Mouse (Mus musculus) midbrain, embryonic 15.5 days (tissue): ENCODE data around the gene Diras1. TPM values are rescaled to one million over a fixed set of nuclear protein-coding genes. Genes with fewer than 3 reads are reported as not detected.
"Not testable (repeated sequence)": the region's sequence is repeated elsewhere in the genome, so short reads cannot be mapped to it uniquely, and the experiment has no call there.

Experiments
- ATAC-seq: fragments of 200-750 bp; cut with Nextera tagmentation; replicated peaks from 2 replicates; pipeline ENCODE4 v1.8.0; 2017; ENCODE audit warnings: moderate TSS enrichment
- H3K27ac ChIP-seq: fragments of 300-500 bp; sonication (generic); 2 replicates; pipeline ENCODE4 v1.5.1; 2015; ENCODE audit warnings: mild to moderate bottlenecking, inconsistent platforms
- H3K27me3 ChIP-seq: fragments of 300-500 bp; sonication (generic); replicated peaks from 2 replicates; pipeline ENCODE4 v1.6.1; 2015; ENCODE audit warnings: inconsistent platforms
- H3K36me3 ChIP-seq: fragments of 300-500 bp; sonication (generic); replicated peaks from 2 replicates; pipeline ENCODE4 v1.6.1; 2015; ENCODE audit warnings: inconsistent platforms
- H3K4me1 ChIP-seq: fragments of 300-500 bp; sonication (generic); 2 replicates; pipeline ENCODE4 v1.6.1; 2015; ENCODE audit warnings: inconsistent platforms
- H3K4me2 ChIP-seq: fragments of 300-500 bp; sonication (generic); 2 replicates; pipeline ENCODE4 v1.6.1; 2015; ENCODE audit warnings: inconsistent platforms, mild to moderate bottlenecking, moderate library complexity
- H3K4me3 ChIP-seq: fragments of 300-500 bp; sonication (generic); 2 replicates; pipeline ENCODE4 v1.5.1; 2015; ENCODE audit warnings: mild to moderate bottlenecking, inconsistent platforms
- H3K9ac ChIP-seq: fragments of 300-500 bp; sonication (generic); 2 replicates; pipeline ENCODE4 v1.6.1; 2015; ENCODE audit warnings: mild to moderate bottlenecking, inconsistent platforms
- H3K9me3 ChIP-seq: fragments of 300-500 bp; sonication (generic); 2 replicates; pipeline ENCODE4 v1.6.1; 2016; ENCODE audit warnings: inconsistent platforms
- WGBS: fragments of 180-500 bp; shearing (Covaris S2); methylation state at CpG from one replicate; pipeline ENCODE4 v1.1.7; 2015; ENCODE audit warnings: mixed read lengths; 5-methylcytosine and 5-hydroxymethylcytosine counted together
- polyA plus RNA-seq: library from polyadenylated mRNA; unstranded; fragments of >200 nt; fragmentation: Nextera tagmentation; extraction: Ambion mirVana; gene quantifications from 2 replicates; pipeline ENCODE4 v1.2.1, GENCODE M21; 2015

Gene Diras1
- 77.5 and 79.2 TPM in 2 replicates for polyA plus RNA-seq

DNA sequence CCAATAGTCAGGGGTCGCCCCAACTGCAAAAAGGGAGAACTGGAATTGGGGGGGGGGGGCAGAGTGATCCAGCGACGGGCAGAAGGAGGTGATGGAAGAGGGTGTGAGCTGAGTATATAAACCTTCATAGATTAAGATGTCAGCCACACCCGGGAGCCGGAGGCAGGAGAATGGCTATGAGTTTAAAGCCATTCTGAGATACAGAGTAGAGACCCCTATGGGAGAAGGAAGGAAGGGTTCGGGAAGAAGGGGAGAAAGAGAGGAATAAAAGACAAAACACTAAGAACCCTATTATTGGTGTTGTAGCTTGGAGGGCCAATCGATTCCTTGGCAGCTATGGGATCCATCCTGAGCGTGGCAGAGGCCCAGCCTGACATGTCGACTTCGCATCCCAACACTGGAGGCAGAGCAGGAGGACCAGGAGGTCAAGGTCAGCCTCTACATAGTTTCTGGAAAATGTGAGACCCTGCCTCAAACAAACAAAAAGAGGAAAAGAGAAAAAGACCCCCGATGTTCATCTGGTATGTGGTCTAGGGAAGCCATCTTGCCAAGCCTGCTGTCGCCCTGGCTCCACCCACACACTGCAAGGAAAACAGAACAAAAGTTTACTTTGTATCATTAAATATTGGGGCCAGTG, at the start of gene Diras1:
Diras1 (minus strand) TSS at position 24 of the 637 bp plus-strand sequence.
- ATAC-seq, result peak; percentile 35
- 53% methylated on average over 10 of the region's 12 CpGs for WGBS

GRCm38 (mm10) chr10:81073464-81073863, 48.0 kb upstream of the Diras1 start:
- no peaks in the 10 kb centered on the region for H3K27me3 ChIP-seq
- H3K27ac ChIP-seq, result no peak overlapping the region
- H3K4me1 ChIP-seq, result peaks cover 24% of the 10 kb centered on the region
- H3K4me2 ChIP-seq, result no peak overlapping the region
- peaks cover 38% of the 10 kb centered on the region; the same call in 1 of the 2 replicates for H3K36me3 ChIP-seq
- H3K9ac ChIP-seq, result no peak overlapping the region
- WGBS, result 66% methylated on average over 7 of the region's 7 CpGs
- no peak overlapping the region for H3K4me3 ChIP-seq
- ATAC-seq, result no peak
- no peaks in the 10 kb centered on the region for H3K9me3 ChIP-seq

More for the DNA sequence above, at the start of gene Diras1:
- Histone ChIP-seq H3K9ac (peak within 1 kb of the TSS; percentile 71), H3K27ac (peak within 1 kb of the TSS; percentile 13; the same call in 1 of the 2 replicates), H3K4me3 (peak within 1 kb of the TSS; percentile 50), H3K4me2 (peak within 1 kb of the TSS; percentile 86), H3K9me3 (no peaks in the 10 kb centered on the region), H3K36me3 (0 out of 2 replicates have a peak, but pooled peaks cover 12% of the 10 kb centered on the region), H3K4me1 (peaks cover 22% of the 10 kb centered on the region), H3K27me3 (0 out of 2 replicates have a peak, but pooled peaks cover 3% of the 10 kb centered on the region)

- H3K9ac ChIP-seq, result no peak overlapping the region
- H3K4me1 ChIP-seq, result peaks cover 24% of the 10 kb centered on the region
- WGBS, result 89% methylated on average over 8 of the region's 8 CpGs
- H3K4me2 ChIP-seq, result no peak overlapping the region
- H3K4me3 ChIP-seq, result no peak overlapping the region
- no peaks in the 10 kb centered on the region for H3K9me3 ChIP-seq
- no peak for ATAC-seq
- no peak overlapping the region for H3K27ac ChIP-seq
- no peaks in the 10 kb centered on the region for H3K27me3 ChIP-seq
- H3K36me3 ChIP-seq, result peaks cover 30% of the 10 kb centered on the region; the same call in 1 of the 2 replicates
Measured at GRCm38 (mm10) chr10:81072290-81072689, 46.8 kb upstream of the Diras1 start.

GRCm38 (mm10) chr10:81069836-81070235, 44.4 kb upstream of the Diras1 start, which contains the start of gene Thop1:
TSS of gene Thop1 (plus strand) at chr10:81070035.
- ATAC-seq, result peak; percentile 95
- H3K4me3 ChIP-seq, result peak within 1 kb of the TSS; percentile 81
- WGBS, result under 1% methylated on average over 35 of the region's 35 CpGs
- peaks cover 16% of the 10 kb centered on the region; the same call in 1 of the 2 replicates for H3K36me3 ChIP-seq
- H3K4me1 ChIP-seq, result peaks cover 24% of the 10 kb centered on the region
- no peaks in the 10 kb centered on the region for H3K9me3 ChIP-seq
- peak within 1 kb of the TSS; percentile 77 for H3K27ac ChIP-seq
- peak within 1 kb of the TSS; percentile 85 for H3K4me2 ChIP-seq
- no peaks in the 10 kb centered on the region for H3K27me3 ChIP-seq
- H3K9ac ChIP-seq, result peak within 1 kb of the TSS; percentile 86

GRCm38 (mm10) chr10:81068706-81069105, 43.2 kb upstream of the Diras1 start:
- Histone ChIP-seq H3K36me3 (peaks cover 7% of the 10 kb centered on the region; the same call in 1 of the 2 replicates), H3K4me2 (no peak overlapping the region), H3K9me3 (no peaks in the 10 kb centered on the region), H3K27me3 (no peaks in the 10 kb centered on the region), H3K27ac (no peak overlapping the region), H3K4me1 (peaks cover 24% of the 10 kb centered on the region), H3K9ac (no peak overlapping the region), H3K4me3 (no peak overlapping the region)
- 71% methylated on average over 5 of the region's 5 CpGs for WGBS
- ATAC-seq, result no peak

GRCm38 (mm10) chr10:81064519-81064918, 39.1 kb upstream of the Diras1 start:
- not testable (repeated sequence) for H3K4me2 ChIP-seq, H3K27me3 ChIP-seq, H3K4me3 ChIP-seq, H3K36me3 ChIP-seq, ATAC-seq, H3K27ac ChIP-seq, H3K9me3 ChIP-seq, H3K9ac ChIP-seq
- WGBS, result 85% methylated on average over 8 of the region's 8 CpGs
- peaks cover 14% of the 10 kb centered on the region for H3K4me1 ChIP-seq

- H3K9ac ChIP-seq, result no peak overlapping the region
- H3K36me3 ChIP-seq, result no peaks in the 10 kb centered on the region
- ATAC-seq, result no peak
- no peak overlapping the region for H3K4me3 ChIP-seq
- no peak overlapping the region for H3K4me2 ChIP-seq
- 69% methylated on average over 4 of the region's 4 CpGs for WGBS
- H3K9me3 ChIP-seq, result no peaks in the 10 kb centered on the region
- no peaks in the 10 kb centered on the region for H3K27me3 ChIP-seq
- H3K4me1 ChIP-seq, result peaks cover 24% of the 10 kb centered on the region
- H3K27ac ChIP-seq, result no peak overlapping the region
Measured at GRCm38 (mm10) chr10:81062710-81063109, 37.2 kb upstream of the Diras1 start.

DNA sequence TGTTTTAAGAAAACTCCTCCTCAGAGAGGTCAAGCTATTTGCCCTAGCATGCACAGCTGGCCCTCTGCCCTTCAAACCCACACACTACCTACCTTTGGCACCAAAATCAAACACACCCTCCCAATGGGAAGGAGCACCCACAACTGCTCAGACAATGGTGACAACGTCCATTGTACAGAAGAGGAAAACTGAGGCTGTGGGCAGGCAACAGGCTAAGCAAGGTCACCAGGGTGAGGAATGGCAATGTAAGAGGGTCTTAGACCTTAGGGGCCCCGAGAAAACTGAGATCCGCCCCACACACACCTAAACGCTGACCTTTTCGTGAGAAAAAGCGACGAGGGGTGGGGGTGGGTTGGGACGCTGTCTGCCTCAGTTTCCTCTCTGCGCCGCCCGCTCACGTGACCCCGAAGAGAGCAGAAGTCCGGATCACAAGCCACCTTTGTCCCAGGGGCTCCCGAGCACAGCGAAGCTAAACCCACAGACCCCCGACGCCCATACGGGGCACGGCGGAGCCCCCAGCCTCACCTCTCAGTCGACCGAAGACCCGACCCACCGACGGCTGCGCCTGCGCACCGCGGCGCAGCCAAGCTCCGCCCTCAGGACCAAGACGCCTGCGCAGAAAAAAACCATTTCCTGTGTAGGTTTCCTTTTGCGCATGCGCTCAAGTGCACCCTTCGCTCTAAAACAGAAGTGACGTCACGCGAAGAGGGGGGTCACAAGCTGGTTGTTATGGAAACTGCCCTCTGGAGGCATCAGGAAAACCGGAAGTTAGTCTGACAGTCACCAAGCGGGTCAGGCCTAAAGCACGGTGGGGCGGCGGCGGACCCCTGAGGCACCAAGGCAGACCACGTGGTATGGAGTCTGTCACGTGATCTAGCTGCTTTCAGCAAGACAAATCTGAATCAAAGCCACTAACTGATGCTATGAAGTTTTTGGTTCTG, 34.4 kb upstream of the Diras1 start, which contains the start of gene Sgta:
Sgta (minus strand) TSS at position 579 of the 941 bp plus-strand sequence.
- H3K4me3 ChIP-seq, result peak within 1 kb of the TSS; percentile 76
- H3K4me1 ChIP-seq, result peaks cover 40% of the 10 kb centered on the region
- no peaks in the 10 kb centered on the region for H3K36me3 ChIP-seq
- 0% methylated on average over 48 of the region's 48 CpGs for WGBS
- H3K4me2 ChIP-seq, result peak within 1 kb of the TSS; percentile 79
- peak; percentile 92 for ATAC-seq
- H3K27ac ChIP-seq, result peak within 1 kb of the TSS; percentile 43
- no peaks in the 10 kb centered on the region for H3K27me3 ChIP-seq
- H3K9ac ChIP-seq, result peak within 1 kb of the TSS; percentile 82
- no peaks in the 10 kb centered on the region for H3K9me3 ChIP-seq

GRCm38 (mm10) chr10:81058896-81059295, 33.4 kb upstream of the Diras1 start:
- Histone ChIP-seq H3K9ac (no peak overlapping the region), H3K27ac (no peak overlapping the region), H3K4me3 (peak overlapping the region; percentile 76), H3K4me2 (peak overlapping the region; percentile 79), H3K9me3 (no peaks in the 10 kb centered on the region), H3K4me1 (peaks cover 40% of the 10 kb centered on the region), H3K36me3 (no peaks in the 10 kb centered on the region), H3K27me3 (no peaks in the 10 kb centered on the region)
- 91% methylated on average over 6 of the region's 6 CpGs for WGBS
- no peak for ATAC-seq

DNA sequence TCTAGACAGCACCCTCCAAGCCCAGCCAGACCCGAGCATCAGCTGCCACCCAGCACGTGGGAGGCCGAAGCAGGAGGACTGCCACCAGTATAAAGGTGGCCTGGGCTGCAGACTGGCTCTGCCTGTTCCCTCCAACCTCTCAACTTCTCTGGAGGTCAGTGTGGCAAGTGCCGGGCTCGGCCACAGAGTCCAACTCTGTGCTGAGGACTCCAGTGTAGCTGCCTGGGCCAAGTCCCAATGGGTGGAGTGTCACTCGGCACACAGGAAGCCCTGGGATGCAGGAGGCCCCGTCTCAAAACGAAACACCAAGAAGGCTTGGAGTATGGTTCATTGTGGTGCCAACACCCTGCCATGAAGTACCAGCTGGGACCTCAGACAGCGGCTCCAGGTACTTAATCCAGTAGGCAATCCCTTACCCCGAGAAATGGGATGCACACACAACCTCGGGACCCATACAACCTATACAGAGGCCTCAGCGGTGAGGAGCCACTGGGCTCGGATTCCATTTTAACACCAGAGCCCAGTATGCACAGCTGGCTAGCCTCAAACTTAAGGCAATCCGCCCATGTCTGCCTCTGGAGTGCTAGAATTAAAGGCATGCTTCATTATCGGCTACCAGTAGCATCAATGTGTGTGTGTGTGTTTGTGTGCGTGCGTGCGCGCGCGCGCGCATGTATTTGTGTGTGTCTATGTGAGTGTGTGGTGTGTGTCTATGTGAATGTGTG, 32.1 kb upstream of the Diras1 start:
- peaks cover 40% of the 10 kb centered on the region for H3K4me1 ChIP-seq
- H3K4me3 ChIP-seq, result no peak overlapping the region
- H3K36me3 ChIP-seq, result no peaks in the 10 kb centered on the region
- no peaks in the 10 kb centered on the region for H3K9me3 ChIP-seq
- ATAC-seq, result no peak
- H3K27me3 ChIP-seq, result no peaks in the 10 kb centered on the region
- 0 out of 2 replicates have a peak overlapping the region, but pooled peaks have one; percentile 7 for H3K9ac ChIP-seq
- H3K27ac ChIP-seq, result no peak overlapping the region
- 94% methylated on average over 23 of the region's 23 CpGs for WGBS
- no peak overlapping the region for H3K4me2 ChIP-seq

DNA sequence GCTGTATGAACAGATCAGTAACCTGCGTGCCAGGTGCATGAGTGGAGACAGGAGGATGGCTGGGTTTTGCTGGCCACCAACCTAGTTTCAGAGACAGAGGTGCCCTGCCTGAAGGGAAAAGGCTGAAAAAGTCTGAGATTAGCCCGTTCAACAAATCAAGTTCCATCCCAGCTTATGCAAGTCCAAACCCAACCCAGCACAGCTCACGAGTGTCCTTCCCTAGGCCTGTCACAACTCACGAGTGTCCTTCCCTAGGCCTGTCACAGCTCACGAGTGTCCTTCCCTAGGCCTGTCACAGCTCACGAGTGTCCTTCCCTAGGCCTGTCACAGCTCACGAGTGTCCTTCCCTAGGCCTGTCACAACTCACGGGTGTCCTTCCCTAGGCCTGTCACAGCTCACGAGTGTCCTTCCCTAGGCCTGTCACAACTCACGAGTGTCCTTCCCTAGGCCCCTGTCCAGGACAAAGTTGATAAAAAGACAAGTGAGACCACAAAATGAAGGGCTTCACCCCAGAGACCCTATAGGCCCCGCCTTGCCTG, 30.4 kb upstream of the Diras1 start:
- not testable (repeated sequence) for ATAC-seq, H3K9ac ChIP-seq, H3K4me3 ChIP-seq, H3K9me3 ChIP-seq, H3K27ac ChIP-seq, H3K27me3 ChIP-seq, H3K4me2 ChIP-seq
- Histone ChIP-seq H3K4me1 (peaks cover 40% of the 10 kb centered on the region), H3K36me3 (peaks cover 16% of the 10 kb centered on the region)
- WGBS, result 88% methylated on average over 11 of the region's 11 CpGs
